Mouse (Mus musculus): ENCODE measurements around the gene Prr19.

DNA sequence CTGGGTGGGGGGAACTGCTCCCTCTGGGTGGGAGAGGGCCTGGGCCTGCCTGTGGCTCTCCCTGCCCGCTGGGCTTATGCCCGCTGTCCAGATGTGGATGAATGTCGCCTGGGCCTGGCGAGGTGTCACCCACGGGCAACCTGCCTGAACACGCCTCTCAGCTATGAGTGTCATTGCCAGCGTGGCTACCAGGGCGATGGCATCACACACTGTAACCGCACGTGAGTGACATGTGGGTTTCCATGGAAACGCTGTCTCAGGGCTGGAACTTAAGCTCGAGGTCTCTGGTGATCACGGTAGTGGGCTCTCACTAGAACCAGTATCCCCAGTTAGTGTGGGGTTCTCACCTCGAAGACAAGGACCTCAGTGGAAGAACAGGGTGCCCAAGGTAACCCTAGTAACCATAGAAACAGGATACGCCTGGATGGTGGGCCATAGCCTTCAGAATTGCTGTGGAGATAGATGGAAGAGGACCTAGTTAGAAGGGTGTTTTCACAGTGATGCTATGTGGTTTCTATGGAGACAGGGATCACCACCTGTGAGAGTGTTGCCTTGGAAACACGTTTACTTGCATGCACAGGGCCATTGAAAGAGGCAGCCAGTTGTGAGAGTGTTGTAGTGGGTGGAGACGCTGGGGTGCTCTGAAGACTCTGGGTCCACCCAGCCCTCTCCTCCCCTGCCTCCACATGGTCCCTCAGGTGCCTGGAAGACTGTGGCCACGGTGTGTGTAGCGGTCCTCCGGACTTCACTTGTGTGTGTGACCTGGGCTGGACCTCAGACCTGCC, 40.0 kb downstream of the Prr19 start:
- TF ChIP-seq POLR2A (IDR thresholded peaks at IDR 0.05; ENCODE audit: control insufficient read depth, extremely low read depth, insufficient read depth, low read length, poor library complexity) (no peak), CTCF (IDR thresholded peaks at IDR 0.05; ENCODE audit: borderline replicate concordance, control insufficient read depth, extremely low read depth, insufficient read depth, low read length, poor library complexity) (no peak)
